Mouse (Mus musculus): ENCODE results near the gene Ltbp2. TPM values are rescaled to one million over a fixed set of nuclear protein-coding genes. Genes with fewer than 3 reads are reported as not detected.
A peak's percentile ranks its signal among the peaks of the same experiment; 100 is the strongest.

Ltbp2 gene
- polyA plus RNA-seq, 1 experiment from 2014 or later, result 0.10 TPM

GRCm38 (mm10) chr12:84855084-84855625 is 21.2 kb downstream of the Ltbp2 start:
- ATAC-seq (ENCODE audit: low read depth) (peak; percentile 37), DNase-seq (no peak)
- peak overlapping the region; percentile 33 for H3K4me3 ChIP-seq (replicated peaks)
- WGBS (ENCODE audit: insufficient replicate concordance), result 64% methylated on average over 4 of the region's 4 CpGs
- peak overlapping the region; percentile 61 for H3K9ac ChIP-seq
- peak overlapping the region; percentile 56 for H3K4me2 ChIP-seq
- H3K4me1 ChIP-seq (replicated peaks), result peaks cover 93% of the 10 kb centered on the region
- H3K36me3 ChIP-seq, result no peaks in the 10 kb centered on the region
- no peaks in the 10 kb centered on the region for H3K9me3 ChIP-seq (replicated peaks)
- H3K27ac ChIP-seq, result peak overlapping the region; percentile 94
- peaks cover 4% of the 10 kb centered on the region for H3K27me3 ChIP-seq

GRCm38 (mm10) chr12:84854392-84855033 is 21.8 kb downstream of the Ltbp2 start:
- DNase-seq (peak; percentile 78), ATAC-seq (ENCODE audit: low read depth) (peak; percentile 93)
- peak overlapping the region; percentile 94 for H3K27ac ChIP-seq
- H3K9me3 ChIP-seq (replicated peaks), result no peaks in the 10 kb centered on the region
- peaks cover 97% of the 10 kb centered on the region for H3K4me1 ChIP-seq (replicated peaks)
- peak overlapping the region; percentile 61 for H3K9ac ChIP-seq
- peak overlapping the region; percentile 56 for H3K4me2 ChIP-seq
- no peak overlapping the region; the same call in 1 of the 2 replicates for H3K4me3 ChIP-seq (replicated peaks)
- H3K27me3 ChIP-seq, result peaks cover 8% of the 10 kb centered on the region
- 28% methylated on average over 4 of the region's 4 CpGs for WGBS (ENCODE audit: insufficient replicate concordance)
- H3K36me3 ChIP-seq, result no peaks in the 10 kb centered on the region

- Histone ChIP-seq H3K4me3 (replicated peaks) (no peak overlapping the region), H3K9me3 (replicated peaks) (no peaks in the 10 kb centered on the region), H3K4me2 (no peak overlapping the region), H3K27ac (peak overlapping the region; percentile 23), H3K4me1 (replicated peaks) (peaks cover 93% of the 10 kb centered on the region), H3K27me3 (peaks cover 20% of the 10 kb centered on the region), H3K9ac (no peak overlapping the region), H3K36me3 (no peaks in the 10 kb centered on the region)
- 51% methylated on average over 11 of the region's 11 CpGs for WGBS (ENCODE audit: insufficient replicate concordance)
- no peak for DNase-seq
- ATAC-seq (ENCODE audit: low read depth), result no peak
These were observed 24.8 kb downstream of the Ltbp2 start for GRCm38 (mm10) chr12:84851403-84852040.

- DNase-seq (peak; percentile 30), ATAC-seq (ENCODE audit: low read depth) (peak; percentile 80)
- peak overlapping the region; percentile 54 for H3K9ac ChIP-seq
- 28% methylated on average over 6 of the region's 6 CpGs for WGBS (ENCODE audit: insufficient replicate concordance)
- H3K36me3 ChIP-seq, result no peaks in the 10 kb centered on the region
- H3K4me3 ChIP-seq (replicated peaks), result no peak overlapping the region
- peak overlapping the region; percentile 61 for H3K27ac ChIP-seq
- peak overlapping the region; percentile 32; the same call in 1 of the 2 replicates for H3K4me2 ChIP-seq
- H3K27me3 ChIP-seq, result peaks cover 50% of the 10 kb centered on the region
- no peaks in the 10 kb centered on the region for H3K9me3 ChIP-seq (replicated peaks)
- H3K4me1 ChIP-seq (replicated peaks), result peaks cover 59% of the 10 kb centered on the region
These were observed 28.4 kb downstream of the Ltbp2 start for GRCm38 (mm10) chr12:84847882-84848281.

GRCm38 (mm10) chr12:84847480-84847879 is 28.9 kb downstream of the Ltbp2 start:
- ATAC-seq (ENCODE audit: low read depth) (peak; percentile 21; the same call in 1 of the 2 replicates), DNase-seq (no peak)
- peaks cover 50% of the 10 kb centered on the region for H3K27me3 ChIP-seq
- no peak overlapping the region for H3K4me3 ChIP-seq (replicated peaks)
- peaks cover 55% of the 10 kb centered on the region for H3K4me1 ChIP-seq (replicated peaks)
- WGBS (ENCODE audit: insufficient replicate concordance), result 43% methylated on average over 7 of the region's 7 CpGs
- H3K36me3 ChIP-seq, result no peaks in the 10 kb centered on the region
- 0 out of 2 replicates have a peak overlapping the region, but pooled peaks have one; percentile 32 for H3K4me2 ChIP-seq
- H3K9ac ChIP-seq, result peak overlapping the region; percentile 54; the same call in 1 of the 2 replicates
- peak overlapping the region; percentile 61 for H3K27ac ChIP-seq
- no peaks in the 10 kb centered on the region for H3K9me3 ChIP-seq (replicated peaks)

GRCm38 (mm10) chr12:84846594-84847014 is 29.7 kb downstream of the Ltbp2 start:
- ATAC-seq (ENCODE audit: low read depth) (no peak), DNase-seq (no peak)
- H3K36me3 ChIP-seq, result no peaks in the 10 kb centered on the region
- H3K9me3 ChIP-seq (replicated peaks), result no peaks in the 10 kb centered on the region
- H3K4me1 ChIP-seq (replicated peaks), result peaks cover 46% of the 10 kb centered on the region
- H3K9ac ChIP-seq, result no peak overlapping the region
- H3K4me3 ChIP-seq (replicated peaks), result no peak overlapping the region
- peaks cover 47% of the 10 kb centered on the region for H3K27me3 ChIP-seq
- no peak overlapping the region for H3K4me2 ChIP-seq
- 28% methylated on average over 9 of the region's 9 CpGs for WGBS (ENCODE audit: insufficient replicate concordance)
- H3K27ac ChIP-seq, result no peak overlapping the region

GRCm38 (mm10) chr12:84842706-84843105 is 33.6 kb downstream of the Ltbp2 start:
- no peak overlapping the region for H3K4me3 ChIP-seq (replicated peaks)
- peaks cover 39% of the 10 kb centered on the region for H3K27me3 ChIP-seq
- DNase-seq, result no peak
- peaks cover 20% of the 10 kb centered on the region for H3K4me1 ChIP-seq (replicated peaks)
- no peaks in the 10 kb centered on the region for H3K36me3 ChIP-seq
- no peak overlapping the region for H3K9ac ChIP-seq
- H3K9me3 ChIP-seq (replicated peaks), result no peaks in the 10 kb centered on the region
- WGBS (ENCODE audit: insufficient replicate concordance), result 83% methylated on average over 6 of the region's 6 CpGs
- ATAC-seq (ENCODE audit: low read depth), result no peak
- no peak overlapping the region for H3K4me2 ChIP-seq
- no peak overlapping the region for H3K27ac ChIP-seq

GRCm38 (mm10) chr12:84841158-84842140 is 34.9 kb downstream of the Ltbp2 start:
- H3K27me3 ChIP-seq, result peaks cover 30% of the 10 kb centered on the region
- no peak for ATAC-seq (ENCODE audit: low read depth)

GRCm38 (mm10) chr12:84840734-84841133 is 35.6 kb downstream of the Ltbp2 start:
- H3K4me2 ChIP-seq, result no peak overlapping the region
- 71% methylated on average over 3 of the region's 3 CpGs for WGBS (ENCODE audit: insufficient replicate concordance)
- peaks cover 22% of the 10 kb centered on the region for H3K27me3 ChIP-seq
- H3K4me1 ChIP-seq (replicated peaks), result peaks cover 8% of the 10 kb centered on the region
- ATAC-seq (ENCODE audit: low read depth) (no peak), DNase-seq (no peak)
- H3K27ac ChIP-seq, result no peak overlapping the region
- H3K36me3 ChIP-seq, result no peaks in the 10 kb centered on the region
- no peak overlapping the region for H3K9ac ChIP-seq
- no peak overlapping the region for H3K4me3 ChIP-seq (replicated peaks)
- H3K9me3 ChIP-seq (replicated peaks), result no peaks in the 10 kb centered on the region

More at GRCm38 (mm10) chr12:84841158-84842140, 34.9 kb downstream of the Ltbp2 start:
- no peak overlapping the region for H3K4me3 ChIP-seq (replicated peaks)
- no peaks in the 10 kb centered on the region for H3K9me3 ChIP-seq (replicated peaks)
- H3K4me1 ChIP-seq (replicated peaks), result peaks cover 10% of the 10 kb centered on the region
- no peak for DNase-seq
- H3K4me2 ChIP-seq, result no peak overlapping the region
- H3K36me3 ChIP-seq, result no peaks in the 10 kb centered on the region
- no peak overlapping the region for H3K9ac ChIP-seq
- no peak overlapping the region for H3K27ac ChIP-seq
- WGBS (ENCODE audit: insufficient replicate concordance), result 76% methylated on average over 15 of the region's 15 CpGs

GRCm38 (mm10) chr12:84839965-84840364 is 36.4 kb downstream of the Ltbp2 start:
- Histone ChIP-seq H3K36me3 (no peaks in the 10 kb centered on the region), H3K9me3 (replicated peaks) (no peaks in the 10 kb centered on the region), H3K4me1 (replicated peaks) (peaks cover 8% of the 10 kb centered on the region), H3K9ac (no peak overlapping the region), H3K27me3 (peaks cover 15% of the 10 kb centered on the region), H3K4me2 (no peak overlapping the region), H3K27ac (no peak overlapping the region), H3K4me3 (replicated peaks) (no peak overlapping the region)
- DNase-seq, result no peak
- peak; percentile 58; the same call in 1 of the 2 replicates for ATAC-seq (ENCODE audit: low read depth)
- 59% methylated on average over 4 of the region's 4 CpGs for WGBS (ENCODE audit: insufficient replicate concordance)
